Mouse (Mus musculus): ENCODE measurements around the gene Wdr66. TPM values are rescaled to one million over a fixed set of nuclear protein-coding genes. Genes with fewer than 3 reads are reported as not detected.

The Wdr66 gene
- 1.2 to 2.0 TPM (median 1.7 TPM) in 4 replicates for total RNA-seq (2023)

GRCm38 (mm10) chr5:123251834-123252233, at the start of gene Wdr66:
Gene Wdr66, plus strand, starts transcription at chr5:123252102.

DNA sequence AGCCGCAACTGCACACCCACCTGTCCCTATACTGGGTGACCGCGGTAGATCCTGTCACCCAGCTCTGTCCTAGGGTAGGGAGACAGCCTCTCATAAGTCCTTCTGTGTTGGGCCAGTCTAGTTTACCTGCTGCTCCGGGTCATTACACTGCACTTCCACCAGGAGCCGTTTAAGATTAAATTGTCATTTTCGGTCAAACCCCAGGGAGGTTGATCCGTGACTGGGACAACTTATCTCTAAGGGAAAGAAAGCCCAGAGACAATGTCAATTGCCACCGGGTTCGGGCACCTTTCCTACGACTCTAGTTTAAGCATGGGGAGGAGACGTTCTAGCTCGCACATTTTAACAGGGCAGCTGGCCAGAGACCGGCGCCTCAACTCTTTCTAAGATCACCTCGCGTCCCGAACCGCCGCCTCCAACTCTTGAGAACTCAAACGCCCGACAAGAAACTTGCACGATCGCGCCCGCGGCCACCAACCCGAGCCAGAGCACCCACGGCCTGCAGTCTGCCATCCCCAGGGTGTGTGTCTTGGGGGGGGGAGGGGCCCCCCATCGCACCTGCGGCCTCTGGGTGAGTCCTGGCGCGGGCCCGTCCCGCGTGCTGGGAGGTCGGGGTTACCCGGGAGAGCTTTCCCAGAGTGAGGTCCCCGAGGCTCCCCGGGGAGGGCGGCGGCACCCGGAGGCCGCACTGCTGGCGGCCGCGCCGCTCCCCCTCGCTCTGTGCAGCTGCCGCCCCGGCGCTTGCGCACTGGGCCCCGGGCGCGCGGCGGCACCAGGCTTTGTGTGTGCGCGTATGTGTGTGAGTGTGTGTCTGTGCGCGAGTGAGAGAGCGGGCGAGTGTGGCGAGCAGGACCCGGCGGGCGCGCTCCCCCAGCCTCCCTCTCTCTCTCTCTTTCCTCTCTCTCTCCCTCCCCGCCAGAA, 92.1 kb downstream of the Wdr66 start, which contains the start of gene Bcl7a:
Gene Bcl7a (plus strand): TSS at position 128 of the 921 bp plus-strand sequence.

Other genes with a start within 250 kb of the Wdr66 start
- 31.5 to 41.1 TPM (median 37.4 TPM) in 4 replicates for gene Orai1, start 237.0 kb upstream of the Wdr66 start, total RNA-seq (2023)
- not detected in 4 replicates for gene Morn3, start 205.1 kb upstream of the Wdr66 start, total RNA-seq (2023)
- 3.8 to 6.4 TPM (median 4.9 TPM) in 4 replicates for gene Tmem120b, start 183.7 kb upstream of the Wdr66 start, total RNA-seq (2023)
- gene Rhof, start 119.4 kb upstream of the Wdr66 start, total RNA-seq (2023) = 80.0 to 94.1 TPM (median 90.0 TPM) in 4 replicates
- gene Setd1b, start 109.9 kb upstream of the Wdr66 start, total RNA-seq (2023) = 73.0 to 77.0 TPM (median 74.9 TPM) in 4 replicates
- gene Psmd9, start 82.7 kb upstream of the Wdr66 start, total RNA-seq (2023) = 24.0 to 34.2 TPM (median 26.0 TPM) in 4 replicates
- gene Hpd, start 69.4 kb upstream of the Wdr66 start, total RNA-seq (2023) = not detected in 4 replicates
- 53.7 to 55.1 TPM (median 54.6 TPM) in 4 replicates for gene Bcl7a, start 91.7 kb downstream of the Wdr66 start, total RNA-seq (2023)
- gene Mlxip, start 142.7 kb downstream of the Wdr66 start, total RNA-seq (2023) = 131 to 140 TPM (median 134 TPM) in 4 replicates
- gene Lrrc43, start 237.2 kb downstream of the Wdr66 start, total RNA-seq (2023) = not detected in 4 replicates
- not detected in 4 replicates for gene Il31, start 237.4 kb downstream of the Wdr66 start, total RNA-seq (2023)

Measured in B cell, adult 62 days (primary cell).